Mouse (Mus musculus): ENCODE measurements at regions not wholly inside any gene's neighbourhood (a gene's known extent, or its start where the extent isn't known, plus 50 kb on each side); places are given as distances from the start of the nearest gene placed in this dataset.
A peak's percentile ranks its signal among the peaks of the same experiment; 100 is the strongest.

GRCm38 (mm10) chr2:114454901-114455300, 199.9 kb downstream of the Dph6 start:
- no peak overlapping the region for H3K4me3 ChIP-seq (ENCODE audit: low read depth, low read length)
- H3K9ac ChIP-seq (replicated peaks; ENCODE audit: low read depth, low read length) = no peak overlapping the region
- TF ChIP-seq EP300 (IDR thresholded peaks at IDR 0.05; ENCODE audit: low read depth) = no peak
- no peak for TF ChIP-seq CTCF (IDR thresholded peaks at IDR 0.05; ENCODE audit: low read depth)
- no peaks in the 10 kb centered on the region for H3K27me3 ChIP-seq (ENCODE audit: control insufficient read depth, insufficient read depth, low read length)
- no peaks in the 10 kb centered on the region for H3K36me3 ChIP-seq (replicated peaks; ENCODE audit: control insufficient read depth, insufficient read depth, low read length)
- DNase-seq (ENCODE audit: low spot score) (no peak), ATAC-seq (ENCODE audit: insufficient read depth, low read depth) (no peak)
- H3K9me3 ChIP-seq (replicated peaks; ENCODE audit: control insufficient read depth, low read length) = no peaks in the 10 kb centered on the region
- no peak overlapping the region for H3K27ac ChIP-seq (ENCODE audit: low read depth)
- H3K4me2 ChIP-seq (ENCODE audit: low read depth, low read length) = no peak overlapping the region
- no peaks in the 10 kb centered on the region for H3K4me1 ChIP-seq (ENCODE audit: control insufficient read depth, insufficient read depth)
- WGBS = 73% methylated on average over 2 of the region's 2 CpGs

DNA sequence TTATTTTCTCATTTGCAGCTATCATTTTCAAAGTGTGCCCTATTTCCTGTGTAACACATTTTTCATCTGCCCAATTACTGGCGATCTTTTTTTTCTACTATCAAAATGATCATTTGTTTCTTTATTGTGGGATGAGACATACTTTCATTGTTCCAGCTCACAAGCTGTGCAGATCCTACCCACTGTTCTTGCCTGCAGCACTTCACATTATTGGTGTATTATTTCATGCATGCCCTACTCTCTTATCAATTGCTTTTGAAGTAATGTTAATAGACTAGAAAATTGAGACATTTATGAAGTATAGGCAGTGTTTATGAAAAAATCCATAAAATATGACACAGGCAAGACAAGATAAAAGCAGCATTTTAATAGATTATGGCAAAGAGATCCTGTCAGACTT, 204.6 kb downstream of the Dph6 start:
- Histone ChIP-seq H3K4me3 (ENCODE audit: low read depth, low read length) (no peak overlapping the region), H3K27me3 (ENCODE audit: control insufficient read depth, insufficient read depth, low read length) (no peaks in the 10 kb centered on the region), H3K4me2 (ENCODE audit: low read depth, low read length) (no peak overlapping the region), H3K9me3 (replicated peaks; ENCODE audit: control insufficient read depth, low read length) (no peaks in the 10 kb centered on the region), H3K9ac (replicated peaks; ENCODE audit: low read depth, low read length) (no peak overlapping the region), H3K27ac (ENCODE audit: low read depth) (no peak overlapping the region), H3K4me1 (ENCODE audit: control insufficient read depth, insufficient read depth) (no peaks in the 10 kb centered on the region), H3K36me3 (replicated peaks; ENCODE audit: control insufficient read depth, insufficient read depth, low read length) (no peaks in the 10 kb centered on the region)
- no peak for TF ChIP-seq CTCF (IDR thresholded peaks at IDR 0.05; ENCODE audit: low read depth)
- TF ChIP-seq EP300 (IDR thresholded peaks at IDR 0.05; ENCODE audit: low read depth) = no peak
- 58% methylated on average over 1 of the region's 1 CpGs for WGBS
- no peak for ATAC-seq (ENCODE audit: insufficient read depth, low read depth)
- DNase-seq (ENCODE audit: low spot score) = no peak

GRCm38 (mm10) chr2:114443801-114444200, 211.0 kb downstream of the Dph6 start:
- Histone ChIP-seq H3K4me3 (ENCODE audit: low read depth, low read length) (no peak overlapping the region), H3K27ac (ENCODE audit: low read depth) (no peak overlapping the region), H3K4me2 (ENCODE audit: low read depth, low read length) (no peak overlapping the region), H3K36me3 (replicated peaks; ENCODE audit: control insufficient read depth, insufficient read depth, low read length) (no peaks in the 10 kb centered on the region), H3K9me3 (replicated peaks; ENCODE audit: control insufficient read depth, low read length) (no peaks in the 10 kb centered on the region), H3K4me1 (ENCODE audit: control insufficient read depth, insufficient read depth) (no peaks in the 10 kb centered on the region), H3K27me3 (ENCODE audit: control insufficient read depth, insufficient read depth, low read length) (no peaks in the 10 kb centered on the region), H3K9ac (replicated peaks; ENCODE audit: low read depth, low read length) (no peak overlapping the region)
- ATAC-seq (ENCODE audit: insufficient read depth, low read depth) (no peak), DNase-seq (ENCODE audit: low spot score) (no peak)
- TF ChIP-seq EP300 (IDR thresholded peaks at IDR 0.05; ENCODE audit: low read depth) (no peak), CTCF (IDR thresholded peaks at IDR 0.05; ENCODE audit: low read depth) (no peak)
- WGBS = 82% methylated on average over 2 of the region's 2 CpGs

DNA sequence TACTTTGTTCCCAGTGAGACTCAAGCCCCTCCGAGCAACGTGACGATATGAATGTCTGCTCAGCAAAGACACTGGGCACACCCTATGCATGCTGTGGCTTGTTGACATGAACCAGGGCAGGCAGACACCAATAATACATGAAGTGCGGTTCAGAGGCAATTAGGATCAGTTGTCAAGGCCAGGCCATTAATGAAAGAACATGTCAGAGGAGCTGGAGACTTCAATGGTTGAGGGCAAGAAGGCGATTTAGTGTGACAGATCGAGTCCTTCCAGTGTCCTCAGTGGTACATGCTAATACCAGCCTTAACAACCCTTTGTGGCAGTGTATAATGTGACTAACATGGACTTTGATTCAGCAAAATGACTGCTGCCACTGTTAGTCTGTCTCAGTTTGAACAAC, 213.8 kb downstream of the Dph6 start:
- no peaks in the 10 kb centered on the region for H3K9me3 ChIP-seq (replicated peaks; ENCODE audit: control insufficient read depth, low read length)
- H3K27me3 ChIP-seq (ENCODE audit: control insufficient read depth, insufficient read depth, low read length) = no peaks in the 10 kb centered on the region
- no peak overlapping the region for H3K4me3 ChIP-seq (ENCODE audit: low read depth, low read length)
- H3K27ac ChIP-seq (ENCODE audit: low read depth) = no peak overlapping the region
- no peaks in the 10 kb centered on the region for H3K36me3 ChIP-seq (replicated peaks; ENCODE audit: control insufficient read depth, insufficient read depth, low read length)
- H3K4me1 ChIP-seq (ENCODE audit: control insufficient read depth, insufficient read depth) = no peaks in the 10 kb centered on the region
- DNase-seq (ENCODE audit: low spot score) (no peak), ATAC-seq (ENCODE audit: insufficient read depth, low read depth) (no peak)
- no peak overlapping the region for H3K4me2 ChIP-seq (ENCODE audit: low read depth, low read length)
- WGBS = 57% methylated on average over 6 of the region's 6 CpGs
- no peak overlapping the region for H3K9ac ChIP-seq (replicated peaks; ENCODE audit: low read depth, low read length)
- no peak for TF ChIP-seq CTCF (IDR thresholded peaks at IDR 0.05; ENCODE audit: low read depth)
- TF ChIP-seq EP300 (IDR thresholded peaks at IDR 0.05; ENCODE audit: low read depth) = no peak

- DNase-seq (ENCODE audit: low spot score) = no peak
- Histone ChIP-seq H3K9me3 (replicated peaks; ENCODE audit: control insufficient read depth, low read length) (no peaks in the 10 kb centered on the region), H3K4me1 (ENCODE audit: control insufficient read depth, insufficient read depth) (no peaks in the 10 kb centered on the region), H3K36me3 (replicated peaks; ENCODE audit: control insufficient read depth, insufficient read depth, low read length) (no peaks in the 10 kb centered on the region), H3K27me3 (ENCODE audit: control insufficient read depth, insufficient read depth, low read length) (no peaks in the 10 kb centered on the region), H3K9ac (replicated peaks; ENCODE audit: low read depth, low read length) (no peak overlapping the region), H3K4me3 (ENCODE audit: low read depth, low read length) (no peak overlapping the region), H3K27ac (ENCODE audit: low read depth) (no peak overlapping the region), H3K4me2 (ENCODE audit: low read depth, low read length) (no peak overlapping the region)
- ATAC-seq (ENCODE audit: insufficient read depth, low read depth) = no peak
- WGBS = 55% methylated on average over 1 of the region's 1 CpGs
- TF ChIP-seq CTCF (IDR thresholded peaks at IDR 0.05; ENCODE audit: low read depth) (peak; percentile 42; the same call in 1 of the 2 replicates), EP300 (IDR thresholded peaks at IDR 0.05; ENCODE audit: low read depth) (no peak)
These were observed 215.1 kb downstream of the Dph6 start for GRCm38 (mm10) chr2:114439668-114440067.

DNA sequence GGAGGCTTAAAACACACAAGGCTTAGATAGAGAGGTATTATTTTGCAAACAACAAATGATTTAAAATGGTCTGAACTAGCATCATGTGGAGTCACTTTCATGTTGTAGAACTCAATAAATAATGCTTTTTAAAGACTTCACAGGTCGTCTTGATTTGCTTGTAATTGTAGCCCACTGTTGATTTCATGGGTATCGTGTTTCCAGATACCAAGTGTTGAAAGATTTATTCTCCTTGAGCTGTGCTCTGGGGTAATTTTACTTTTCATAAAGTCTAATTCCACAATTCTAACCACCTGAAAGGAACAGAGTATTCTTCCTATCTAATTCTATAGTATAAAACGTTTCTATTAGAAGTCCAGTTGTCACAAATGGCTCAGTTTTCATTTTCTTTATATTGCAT, 216.7 kb downstream of the Dph6 start:
- Histone ChIP-seq H3K27me3 (ENCODE audit: control insufficient read depth, insufficient read depth, low read length) (no peaks in the 10 kb centered on the region), H3K4me1 (ENCODE audit: control insufficient read depth, insufficient read depth) (no peaks in the 10 kb centered on the region), H3K36me3 (replicated peaks; ENCODE audit: control insufficient read depth, insufficient read depth, low read length) (no peaks in the 10 kb centered on the region), H3K9me3 (replicated peaks; ENCODE audit: control insufficient read depth, low read length) (no peaks in the 10 kb centered on the region), H3K9ac (replicated peaks; ENCODE audit: low read depth, low read length) (no peak overlapping the region), H3K27ac (ENCODE audit: low read depth) (no peak overlapping the region), H3K4me2 (ENCODE audit: low read depth, low read length) (no peak overlapping the region), H3K4me3 (ENCODE audit: low read depth, low read length) (no peak overlapping the region)
- TF ChIP-seq CTCF (IDR thresholded peaks at IDR 0.05; ENCODE audit: low read depth) (no peak), EP300 (IDR thresholded peaks at IDR 0.05; ENCODE audit: low read depth) (no peak)
- 44% methylated on average over 3 of the region's 3 CpGs for WGBS
- ATAC-seq (ENCODE audit: insufficient read depth, low read depth) (no peak), DNase-seq (ENCODE audit: low spot score) (no peak)

Data from heart, postnatal 0 days (tissue).